Mouse (Mus musculus): Measurements from ENCODE around the gene Pdxdc1. TPM values are rescaled to one million over a fixed set of nuclear protein-coding genes. Genes with fewer than 3 reads are reported as not detected.

Gene Pdxdc1
- polyA plus RNA-seq, 1 experiment from 2014 or later: 59.5 TPM

- TF ChIP-seq CTCF (IDR thresholded peaks at IDR 0.05; ENCODE audit: low read depth): peak; percentile 64
- WGBS: 90% methylated on average over 6 of the region's 6 CpGs
- no peaks in the 10 kb centered on the region for H3K9me3 ChIP-seq (ENCODE audit: control insufficient read depth)
- no peak overlapping the region for H3K4me3 ChIP-seq (ENCODE audit: low read depth, low read length)
- H3K4me1 ChIP-seq (replicated peaks; ENCODE audit: control insufficient read depth, insufficient read depth, low read length): no peaks in the 10 kb centered on the region
- H3K27ac ChIP-seq (ENCODE audit: low read depth, low read length): no peak overlapping the region
- ATAC-seq: no peak
- H3K36me3 ChIP-seq (ENCODE audit: control insufficient read depth, insufficient read depth): no peaks in the 10 kb centered on the region
- H3K9ac ChIP-seq (ENCODE audit: low read depth, low read length): no peak overlapping the region
- no peaks in the 10 kb centered on the region for H3K27me3 ChIP-seq (replicated peaks; ENCODE audit: control insufficient read depth, insufficient read depth, low read length)
- H3K4me2 ChIP-seq (replicated peaks; ENCODE audit: low read depth): no peak overlapping the region
Measured at GRCm38 (mm10) chr16:13921063-13921462, 18.1 kb upstream of the Pdxdc1 start.

GRCm38 (mm10) chr16:13920093-13920492 lies 17.2 kb upstream of the Pdxdc1 start:
- Histone ChIP-seq H3K4me2 (replicated peaks; ENCODE audit: low read depth) (no peak overlapping the region), H3K4me1 (replicated peaks; ENCODE audit: control insufficient read depth, insufficient read depth, low read length) (no peaks in the 10 kb centered on the region), H3K27ac (ENCODE audit: low read depth, low read length) (no peak overlapping the region), H3K4me3 (ENCODE audit: low read depth, low read length) (no peak overlapping the region), H3K27me3 (replicated peaks; ENCODE audit: control insufficient read depth, insufficient read depth, low read length) (no peaks in the 10 kb centered on the region), H3K36me3 (ENCODE audit: control insufficient read depth, insufficient read depth) (no peaks in the 10 kb centered on the region), H3K9ac (ENCODE audit: low read depth, low read length) (no peak overlapping the region), H3K9me3 (ENCODE audit: control insufficient read depth) (no peaks in the 10 kb centered on the region)
- ATAC-seq: no peak
- WGBS: 92% methylated on average over 5 of the region's 5 CpGs
- no peak for TF ChIP-seq CTCF (IDR thresholded peaks at IDR 0.05; ENCODE audit: low read depth)

GRCm38 (mm10) chr16:13907297-13907696 lies 4.4 kb upstream of the Pdxdc1 start:
- TF ChIP-seq CTCF (IDR thresholded peaks at IDR 0.05; ENCODE audit: low read depth): no peak
- no peaks in the 10 kb centered on the region for H3K27me3 ChIP-seq (replicated peaks; ENCODE audit: control insufficient read depth, insufficient read depth, low read length)
- H3K4me2 ChIP-seq (replicated peaks; ENCODE audit: low read depth): no peak overlapping the region
- H3K9ac ChIP-seq (ENCODE audit: low read depth, low read length): no peak overlapping the region
- H3K36me3 ChIP-seq (ENCODE audit: control insufficient read depth, insufficient read depth): no peaks in the 10 kb centered on the region
- WGBS: 79% methylated on average over 3 of the region's 3 CpGs
- no peak overlapping the region for H3K4me3 ChIP-seq (ENCODE audit: low read depth, low read length)
- peaks cover 3% of the 10 kb centered on the region; the same call in 1 of the 2 replicates for H3K4me1 ChIP-seq (replicated peaks; ENCODE audit: control insufficient read depth, insufficient read depth, low read length)
- no peaks in the 10 kb centered on the region for H3K9me3 ChIP-seq (ENCODE audit: control insufficient read depth)
- no peak overlapping the region for H3K27ac ChIP-seq (ENCODE audit: low read depth, low read length)
- ATAC-seq: no peak

GRCm38 (mm10) chr16:13903488-13903887 lies 557 bp upstream of the Pdxdc1 start:
- TF ChIP-seq CTCF (IDR thresholded peaks at IDR 0.05; ENCODE audit: low read depth): peak; percentile 80
- Histone ChIP-seq H3K4me3 (ENCODE audit: low read depth, low read length) (peak overlapping the region; percentile 94), H3K9ac (ENCODE audit: low read depth, low read length) (peak overlapping the region; percentile 91; the same call in 1 of the 2 replicates), H3K4me2 (replicated peaks; ENCODE audit: low read depth) (peak overlapping the region; percentile 63), H3K4me1 (replicated peaks; ENCODE audit: control insufficient read depth, insufficient read depth, low read length) (peaks cover 9% of the 10 kb centered on the region; the same call in 1 of the 2 replicates), H3K9me3 (ENCODE audit: control insufficient read depth) (no peaks in the 10 kb centered on the region), H3K36me3 (ENCODE audit: control insufficient read depth, insufficient read depth) (no peaks in the 10 kb centered on the region), H3K27me3 (replicated peaks; ENCODE audit: control insufficient read depth, insufficient read depth, low read length) (no peaks in the 10 kb centered on the region), H3K27ac (ENCODE audit: low read depth, low read length) (peak overlapping the region; percentile 80)
- ATAC-seq: peak; percentile 65
- 6% methylated on average over 8 of the region's 8 CpGs for WGBS

- Histone ChIP-seq H3K4me1 (replicated peaks; ENCODE audit: control insufficient read depth, insufficient read depth, low read length) (peaks cover 9% of the 10 kb centered on the region; the same call in 1 of the 2 replicates), H3K36me3 (ENCODE audit: control insufficient read depth, insufficient read depth) (no peaks in the 10 kb centered on the region), H3K27ac (ENCODE audit: low read depth, low read length) (peak overlapping the region; percentile 80), H3K4me2 (replicated peaks; ENCODE audit: low read depth) (peak overlapping the region; percentile 63), H3K27me3 (replicated peaks; ENCODE audit: control insufficient read depth, insufficient read depth, low read length) (no peaks in the 10 kb centered on the region), H3K4me3 (ENCODE audit: low read depth, low read length) (peak overlapping the region; percentile 94), H3K9ac (ENCODE audit: low read depth, low read length) (peak overlapping the region; percentile 91), H3K9me3 (ENCODE audit: control insufficient read depth) (no peaks in the 10 kb centered on the region)
- no peak for ATAC-seq
- no peak for TF ChIP-seq CTCF (IDR thresholded peaks at IDR 0.05; ENCODE audit: low read depth)
- under 1% methylated on average over 29 of the region's 30 CpGs for WGBS
Measured at GRCm38 (mm10) chr16:13902397-13902831, 517 bp downstream of the Pdxdc1 start.

GRCm38 (mm10) chr16:13898981-13899380 lies 4.0 kb downstream of the Pdxdc1 start:
- H3K4me3 ChIP-seq (ENCODE audit: low read depth, low read length): no peak overlapping the region
- WGBS: 23% methylated on average over 2 of the region's 2 CpGs
- no peak for ATAC-seq
- no peak overlapping the region for H3K4me2 ChIP-seq (replicated peaks; ENCODE audit: low read depth)
- H3K9ac ChIP-seq (ENCODE audit: low read depth, low read length): no peak overlapping the region
- no peak for TF ChIP-seq CTCF (IDR thresholded peaks at IDR 0.05; ENCODE audit: low read depth)
- H3K27me3 ChIP-seq (replicated peaks; ENCODE audit: control insufficient read depth, insufficient read depth, low read length): no peaks in the 10 kb centered on the region
- H3K9me3 ChIP-seq (ENCODE audit: control insufficient read depth): no peaks in the 10 kb centered on the region
- H3K4me1 ChIP-seq (replicated peaks; ENCODE audit: control insufficient read depth, insufficient read depth, low read length): peaks cover 9% of the 10 kb centered on the region; the same call in 1 of the 2 replicates
- no peaks in the 10 kb centered on the region for H3K36me3 ChIP-seq (ENCODE audit: control insufficient read depth, insufficient read depth)
- no peak overlapping the region for H3K27ac ChIP-seq (ENCODE audit: low read depth, low read length)

- no peak overlapping the region for H3K4me3 ChIP-seq (ENCODE audit: low read depth, low read length)
- TF ChIP-seq CTCF (IDR thresholded peaks at IDR 0.05; ENCODE audit: low read depth): no peak
- H3K27me3 ChIP-seq (replicated peaks; ENCODE audit: control insufficient read depth, insufficient read depth, low read length): no peaks in the 10 kb centered on the region
- H3K27ac ChIP-seq (ENCODE audit: low read depth, low read length): no peak overlapping the region
- no peak overlapping the region for H3K9ac ChIP-seq (ENCODE audit: low read depth, low read length)
- ATAC-seq: no peak
- no peaks in the 10 kb centered on the region for H3K9me3 ChIP-seq (ENCODE audit: control insufficient read depth)
- WGBS: 71% methylated on average over 3 of the region's 3 CpGs
- H3K36me3 ChIP-seq (ENCODE audit: control insufficient read depth, insufficient read depth): no peaks in the 10 kb centered on the region
- peaks cover 2% of the 10 kb centered on the region; the same call in 1 of the 2 replicates for H3K4me1 ChIP-seq (replicated peaks; ENCODE audit: control insufficient read depth, insufficient read depth, low read length)
- no peak overlapping the region for H3K4me2 ChIP-seq (replicated peaks; ENCODE audit: low read depth)
Measured at GRCm38 (mm10) chr16:13896357-13896756, 6.6 kb downstream of the Pdxdc1 start.

Measured in intestine, postnatal 0 days (tissue).